Mouse (Mus musculus) bone marrow macrophage, adult 2 months (primary cell): ENCODE measurements around the gene Asap2. TPM values are rescaled to one million over a fixed set of nuclear protein-coding genes. Genes with fewer than 3 reads are reported as not detected.

Source experiments
- H3K27ac ChIP-seq: 2 replicates; pipeline ENCODE4 v1.5.1; 2012; ENCODE audit warnings: low read depth, low read length; ENCODE audit not compliant: insufficient read depth
- H3K4me1 ChIP-seq: 2 replicates; pipeline ENCODE4 v1.6.1; 2012; ENCODE audit warnings: low read length; ENCODE audit not compliant: control insufficient read depth, insufficient read depth
- H3K4me3 ChIP-seq: 2 replicates; pipeline ENCODE4 v1.5.1; 2012; ENCODE audit warnings: mild to moderate bottlenecking, low read length, moderate library complexity; ENCODE audit not compliant: insufficient read depth
- CTCF ChIP-seq: IDR thresholded peaks from 2 replicates; pipeline ENCODE4 v1.5.1; 2012; ENCODE audit warnings: low read depth, mild to moderate bottlenecking, low read length, moderate library complexity
- POLR2A ChIP-seq: IDR thresholded peaks from 2 replicates; pipeline ENCODE4 v1.6.1; 2012; ENCODE audit warnings: mild to moderate bottlenecking, low read depth, low read length, borderline replicate concordance
- polyA plus RNA-seq: library from polyadenylated mRNA; stranded (reverse); fragments of >200 nt; gene quantifications from 2 replicates; pipeline ENCODE4 v1.2.4, GENCODE M21; 2012; ENCODE audit not compliant: missing spikeins, insufficient read depth, insufficient read length

Asap2 gene
- polyA plus RNA-seq, 1 experiment = 0.79 TPM

- Histone ChIP-seq H3K4me3 (no peak overlapping the region), H3K27ac (no peak overlapping the region), H3K4me1 (no peaks in the 10 kb centered on the region)
- TF ChIP-seq CTCF (no peak), POLR2A (no peak)
These were observed 312.1 kb downstream of the Asap2 start for GRCm38 (mm10) chr12:21302361-21302783.

DNA sequence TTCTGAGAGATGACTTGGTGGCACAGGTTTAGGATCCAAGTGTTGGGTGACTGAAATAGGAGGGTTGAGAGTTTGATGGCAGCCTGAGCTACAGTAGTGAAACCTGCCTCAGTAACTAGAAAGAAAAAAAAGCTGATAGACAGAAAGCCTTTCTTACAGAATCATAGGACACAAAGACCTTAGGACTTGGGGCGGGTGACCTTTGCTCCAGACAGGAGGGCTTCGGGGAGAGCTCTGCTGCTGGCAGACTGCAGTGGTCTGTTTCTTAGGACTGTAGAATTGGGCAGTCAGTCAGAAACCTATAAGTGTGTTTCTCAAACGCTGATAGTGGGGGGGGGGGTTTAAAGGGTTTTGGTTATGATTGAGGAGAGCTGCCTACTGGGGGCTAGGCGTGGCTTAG is 315.5 kb downstream of the Asap2 start:
- Histone ChIP-seq H3K4me3 (no peak overlapping the region), H3K27ac (no peak overlapping the region), H3K4me1 (no peaks in the 10 kb centered on the region)
- TF ChIP-seq CTCF (no peak), POLR2A (no peak)

DNA sequence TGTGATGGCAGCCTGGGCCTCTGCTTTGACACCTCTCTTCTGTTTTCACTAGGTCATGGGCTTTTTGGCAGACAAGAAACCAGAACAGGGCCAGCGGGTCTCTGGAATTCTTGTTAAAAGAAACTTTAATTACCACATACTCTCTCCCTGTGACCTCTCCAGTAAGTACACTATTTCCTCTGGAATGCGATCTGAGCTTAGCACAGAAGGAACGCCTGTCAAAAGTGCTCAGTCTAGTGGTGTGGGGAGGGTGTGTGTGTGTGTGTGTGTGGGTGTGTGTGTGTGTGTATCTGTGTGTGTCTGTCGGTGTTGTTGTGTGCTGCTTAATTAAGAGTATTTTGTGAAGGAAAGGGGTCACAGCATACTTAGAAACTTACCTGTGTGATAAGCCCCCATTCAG is 316.5 kb downstream of the Asap2 start:
- Histone ChIP-seq H3K4me3 (no peak overlapping the region), H3K27ac (no peak overlapping the region)
- no peak for TF ChIP-seq CTCF
- TF ChIP-seq POLR2A = no peak

DNA sequence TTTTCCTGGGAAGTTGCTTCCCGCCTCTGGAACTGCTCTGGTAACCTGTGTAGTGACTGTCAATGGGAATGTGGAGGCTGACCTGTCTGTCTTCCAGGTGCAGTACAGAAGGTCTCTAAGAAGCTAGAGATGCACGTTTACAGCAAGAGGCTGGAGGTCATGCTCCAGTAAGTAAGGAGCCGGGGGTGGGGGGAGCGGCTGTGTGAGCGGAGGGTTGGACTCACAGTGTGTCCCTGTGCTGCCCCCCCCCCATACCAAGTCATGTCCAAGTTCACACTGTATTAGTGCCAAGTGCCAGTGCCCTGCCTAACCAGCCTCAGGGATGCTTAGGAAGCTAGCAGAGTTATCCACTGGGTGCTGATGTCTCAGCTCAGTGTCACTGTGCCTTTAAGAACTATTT is 321.9 kb downstream of the Asap2 start:
- H3K4me3 ChIP-seq = no peak overlapping the region
- peaks cover 2% of the 10 kb centered on the region for H3K4me1 ChIP-seq
- no peak for TF ChIP-seq POLR2A
- TF ChIP-seq CTCF = no peak
- no peak overlapping the region for H3K27ac ChIP-seq

More for the DNA sequence above, 316.5 kb downstream of the Asap2 start:
- no peaks in the 10 kb centered on the region for H3K4me1 ChIP-seq

DNA sequence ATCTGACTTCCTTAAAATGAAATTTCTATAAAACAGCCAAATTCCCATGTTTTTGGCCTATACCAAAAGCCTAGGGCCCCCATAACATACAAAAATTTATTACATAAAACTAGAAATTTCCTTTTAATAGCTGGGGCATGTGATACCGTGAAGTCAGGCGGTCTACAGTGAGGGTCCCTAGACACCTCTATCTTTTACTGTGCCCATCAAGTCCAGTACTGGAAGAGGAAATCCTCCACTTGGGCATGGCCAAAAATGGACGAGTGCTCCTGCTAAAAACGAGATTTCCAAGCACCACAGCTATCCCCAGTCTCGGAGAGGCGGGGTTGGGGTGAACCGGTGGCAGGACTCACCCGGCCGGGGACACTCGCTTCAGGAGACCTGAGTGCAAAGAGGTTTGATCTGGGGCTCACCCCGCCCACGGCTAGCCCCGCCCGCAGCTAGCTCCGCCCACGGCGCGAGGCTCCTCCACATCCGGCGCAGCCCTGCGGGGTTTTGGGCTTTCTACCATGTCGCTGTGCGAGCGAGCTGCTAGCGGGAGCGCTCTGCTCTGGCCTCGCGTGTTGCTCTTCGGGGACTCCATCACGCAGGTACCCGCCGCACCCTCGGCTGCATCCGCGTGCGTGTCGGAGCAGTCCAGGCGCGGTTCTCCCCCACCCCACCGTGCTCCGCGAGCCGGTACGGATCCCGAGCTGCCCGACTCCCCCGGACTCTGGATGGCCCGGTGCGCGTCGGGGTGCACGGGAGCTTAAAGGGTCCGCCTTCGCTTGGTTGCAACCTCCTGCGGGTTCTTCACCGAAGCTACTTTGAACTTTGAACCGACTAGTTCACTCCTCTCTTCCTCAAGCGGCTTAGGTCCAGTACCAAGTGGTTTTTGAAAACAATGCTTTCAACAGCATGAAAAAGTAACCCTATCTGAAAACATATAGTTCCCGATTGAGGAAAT is 325.9 kb downstream of the Asap2 start, which contains the start of gene Iah1:
Gene Iah1, plus strand, starts transcription at position 467 of the 946 bp plus-strand sequence.
- TF ChIP-seq POLR2A (no peak), CTCF (no peak)
- peaks cover 7% of the 10 kb centered on the region for H3K4me1 ChIP-seq
- peak within 1 kb of the TSS; percentile 91 for H3K4me3 ChIP-seq
- H3K27ac ChIP-seq = peak within 1 kb of the TSS; percentile 75

DNA sequence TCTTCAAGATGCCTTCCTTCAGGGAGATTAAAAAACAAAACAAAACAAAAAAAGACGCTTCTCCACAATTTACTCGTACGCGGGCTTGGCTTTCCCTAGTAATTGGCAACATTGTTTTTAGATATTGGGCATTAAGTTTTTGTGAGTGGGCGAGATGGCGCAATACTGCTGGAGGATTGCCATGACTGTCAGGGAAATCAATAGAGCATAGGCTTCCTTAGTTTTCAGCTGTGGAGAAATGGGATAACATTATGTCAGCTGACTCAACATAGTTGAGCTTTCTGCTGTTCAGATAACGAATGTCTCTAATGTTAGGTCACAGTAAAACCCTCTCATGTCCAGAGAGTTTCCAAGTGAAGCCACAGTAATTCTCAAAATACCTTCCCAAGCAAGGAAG is 326.6 kb downstream of the Asap2 start:
- no peak for TF ChIP-seq POLR2A
- no peak for TF ChIP-seq CTCF
- Histone ChIP-seq H3K27ac (peak overlapping the region; percentile 75), H3K4me3 (peak overlapping the region; percentile 91)

GRCm38 (mm10) chr12:21318143-21318895 is 328.1 kb downstream of the Asap2 start:
- H3K4me3 ChIP-seq = no peak overlapping the region
- TF ChIP-seq CTCF (peak; percentile 45; the same call in 1 of the 2 replicates), POLR2A (no peak)
- no peak overlapping the region for H3K27ac ChIP-seq
- H3K4me1 ChIP-seq = peaks cover 7% of the 10 kb centered on the region

More for the DNA sequence above, 326.6 kb downstream of the Asap2 start:
- H3K4me1 ChIP-seq = peaks cover 7% of the 10 kb centered on the region
